Mouse (Mus musculus) kidney, adult 2 months (tissue): ENCODE results near the gene Sdhaf1. TPM values are rescaled to one million over a fixed set of nuclear protein-coding genes. Genes with fewer than 3 reads are reported as not detected.

Source experiments
- DNase-seq: peaks from one replicate; pipeline ENCODE4 v3.0.0; 2021
- H3K27ac ChIP-seq: fragments of 200-500 bp; 2 replicates; pipeline ENCODE4 v1.5.1; 2012; ENCODE audit warnings: low read depth, low read length, control low read depth, inconsistent platforms; ENCODE audit not compliant: insufficient read depth
- H3K27me3 ChIP-seq: fragments of 200-500 bp; replicated peaks from 2 replicates; pipeline ENCODE4 v1.6.1; 2012; ENCODE audit warnings: mild to moderate bottlenecking, moderate library complexity, low read length, inconsistent platforms; ENCODE audit not compliant: control insufficient read depth, insufficient read depth
- H3K36me3 ChIP-seq: fragments of 200-500 bp; 2 replicates; pipeline ENCODE4 v1.6.1; 2012; ENCODE audit warnings: mild to moderate bottlenecking, moderate library complexity, low read length, inconsistent platforms; ENCODE audit not compliant: control insufficient read depth, insufficient read depth
- H3K4me1 ChIP-seq: fragments of 200-500 bp; 2 replicates; pipeline ENCODE4 v1.6.1; 2011; ENCODE audit warnings: low read length; ENCODE audit not compliant: control insufficient read depth, insufficient read depth
- H3K4me3 ChIP-seq: fragments of 200-500 bp; 2 replicates; pipeline ENCODE4 v1.5.1; 2011; ENCODE audit warnings: mild to moderate bottlenecking, low read depth, low read length, control low read depth; ENCODE audit not compliant: insufficient read depth
- CTCF ChIP-seq: fragments of 200-500 bp; conservative IDR thresholded peaks from 2 replicates; pipeline ENCODE4 v1.5.1; 2011; ENCODE audit warnings: low read depth, mild to moderate bottlenecking, control low read depth, low read length, moderate library complexity, mixed read lengths; ENCODE audit not compliant: insufficient read depth, insufficient read length
- POLR2A ChIP-seq: fragments of 200-500 bp; IDR thresholded peaks from one replicate; pipeline ENCODE4 v1.6.1; 2011; ENCODE audit warnings: low read depth, low read length, control low read depth
- WGBS: fragments of 180-500 bp; shearing (Covaris S2); methylation state at CpG from one replicate; pipeline ENCODE4 v1.1.7; 2018; 5-methylcytosine and 5-hydroxymethylcytosine counted together
- polyA plus RNA-seq: library from polyadenylated mRNA; depleted of rRNA; stranded (reverse); fragments of >200 nt; gene quantifications from 2 replicates; pipeline ENCODE4 v1.2.3, GENCODE M21; 2012

Gene Sdhaf1
- polyA plus RNA-seq, 1 experiment, result 26.4 TPM

DNA sequence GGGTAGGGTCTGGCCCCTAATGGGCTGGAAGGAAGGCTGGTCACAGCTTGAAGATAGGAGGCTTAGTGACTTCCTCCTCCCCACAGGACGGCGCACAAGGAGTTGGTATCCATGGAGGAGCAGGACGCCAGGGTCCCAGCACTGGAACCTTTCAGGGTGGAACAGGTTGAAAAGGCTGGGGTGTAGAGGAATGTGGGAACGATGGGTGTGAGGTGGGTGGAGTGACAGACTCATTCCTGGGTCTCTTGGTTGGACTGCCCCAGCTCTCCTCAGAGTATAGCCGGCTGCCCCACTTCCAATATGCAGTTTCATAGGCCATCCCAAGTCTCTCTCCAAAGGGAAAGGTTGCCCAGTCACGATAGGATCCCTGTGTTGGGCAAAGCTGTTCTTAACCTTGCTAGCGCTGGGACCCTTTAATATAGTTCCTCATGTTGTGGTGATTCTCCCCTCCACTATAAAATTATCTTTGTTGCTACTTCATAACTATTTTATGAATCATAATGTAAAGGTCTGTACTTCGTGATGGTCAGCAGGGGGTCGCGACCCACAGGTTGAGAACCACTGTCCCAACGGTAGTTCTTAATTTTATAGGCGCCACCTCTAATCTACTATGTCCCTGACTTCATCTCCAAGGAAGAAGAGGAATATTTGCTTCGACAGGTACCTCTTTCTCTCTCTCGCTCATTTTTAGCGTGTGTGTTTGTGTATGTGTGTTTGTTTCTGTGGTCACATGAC lies 14.1 kb downstream of the Sdhaf1 start:
- peak; percentile 52 for DNase-seq
- WGBS, result 45% methylated on average over 15 of the region's 15 CpGs
- no peaks in the 10 kb centered on the region for H3K36me3 ChIP-seq
- no peaks in the 10 kb centered on the region for H3K27me3 ChIP-seq
- no peaks in the 10 kb centered on the region; the same call in 1 of the 2 replicates for H3K4me1 ChIP-seq
- peak overlapping the region; percentile 59 for H3K4me3 ChIP-seq
- peak overlapping the region; percentile 28; the same call in 1 of the 2 replicates for H3K27ac ChIP-seq
- TF ChIP-seq POLR2A (peak; percentile 46), CTCF (no peak)

DNA sequence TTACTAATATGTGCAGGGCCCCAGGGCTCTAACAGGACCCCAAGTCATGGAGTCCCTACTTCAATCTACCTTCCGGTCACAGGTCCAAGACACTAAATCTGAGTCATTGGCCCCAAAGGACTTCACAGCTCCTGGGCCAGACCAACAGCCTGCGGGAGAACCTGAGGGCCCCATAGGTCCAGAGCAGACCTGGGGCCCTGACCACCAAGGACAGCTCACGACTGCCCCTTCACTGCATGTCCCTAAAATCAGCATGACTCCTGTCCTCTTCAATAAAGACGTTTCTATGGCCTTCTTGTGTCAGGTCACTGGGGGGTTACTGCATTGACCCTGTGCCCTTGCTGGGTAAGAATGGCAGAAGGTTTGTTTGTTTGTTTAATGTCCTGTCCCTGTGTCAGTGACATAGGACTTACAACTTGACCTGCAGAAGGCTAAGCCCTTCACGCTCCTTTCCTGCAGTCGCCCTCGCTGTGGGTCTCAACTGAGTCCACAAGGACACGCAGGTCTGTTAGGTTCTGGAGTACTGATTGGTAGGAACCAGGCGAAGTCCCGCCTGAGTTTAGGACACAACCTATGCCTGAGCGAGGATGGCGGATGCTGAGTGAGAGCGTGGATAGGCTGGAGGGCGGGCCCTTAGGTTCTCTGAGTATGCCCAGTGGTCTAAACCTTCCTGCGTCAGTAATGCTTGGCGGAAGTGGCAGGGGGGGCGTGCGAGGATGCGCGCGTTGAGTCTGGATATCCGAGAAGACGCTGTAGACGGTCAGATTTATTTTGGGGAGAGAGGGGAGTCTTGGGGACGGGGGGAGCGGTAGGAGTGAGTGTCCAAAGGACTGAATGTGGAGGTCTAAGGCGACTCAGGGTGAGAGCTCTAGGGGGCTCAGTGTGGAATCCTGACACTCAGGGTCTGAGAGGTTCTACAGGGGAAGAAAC lies 15.4 kb downstream of the Sdhaf1 start, which contains the start of gene Alkbh6:
TSS of gene Alkbh6 (plus strand) at position 642 of the 930 bp plus-strand sequence.
- DNase-seq, result peak; percentile 98
- WGBS, result 4% methylated on average over 27 of the region's 27 CpGs
- no peaks in the 10 kb centered on the region for H3K27me3 ChIP-seq
- H3K27ac ChIP-seq, result peak within 1 kb of the TSS; percentile 91
- TF ChIP-seq CTCF, result no peak
- TF ChIP-seq POLR2A, result peak; percentile 97
- no peaks in the 10 kb centered on the region; the same call in 1 of the 2 replicates for H3K4me1 ChIP-seq
- H3K4me3 ChIP-seq, result peak within 1 kb of the TSS; percentile 59
- H3K36me3 ChIP-seq, result no peaks in the 10 kb centered on the region

DNA sequence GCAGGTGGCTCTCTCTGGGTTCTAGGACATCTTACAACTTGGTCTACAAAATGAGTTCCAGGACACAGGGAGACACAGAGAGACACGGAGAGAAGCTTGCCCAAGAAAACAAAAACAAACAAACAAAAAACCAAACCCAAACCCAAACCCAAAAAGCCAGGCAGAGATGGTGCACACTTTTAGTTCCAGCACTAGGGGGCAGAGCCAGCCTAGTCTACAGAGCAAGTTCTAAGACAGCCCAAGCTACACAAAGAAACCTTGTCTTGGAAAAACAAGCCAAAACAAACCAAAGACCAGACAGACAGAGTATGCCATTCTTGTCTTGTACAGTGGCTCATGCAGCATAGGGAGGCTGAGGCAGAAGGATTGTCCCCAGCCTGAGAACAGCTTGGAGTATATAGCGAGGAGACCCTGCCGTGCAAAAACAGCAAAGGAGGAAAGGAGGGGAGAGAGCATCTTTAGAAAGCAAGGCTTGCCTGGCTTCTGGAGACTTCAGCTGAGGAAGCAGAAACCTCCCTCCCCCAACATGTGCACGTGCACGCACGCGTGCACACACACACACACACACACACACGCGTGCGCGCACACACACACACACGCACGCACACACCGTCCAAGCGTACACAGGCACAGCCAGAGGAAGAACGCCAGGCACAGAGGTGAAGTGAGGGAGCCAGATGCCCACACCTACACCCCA lies 17.5 kb downstream of the Sdhaf1 start:
- no peaks in the 10 kb centered on the region; the same call in 1 of the 2 replicates for H3K4me1 ChIP-seq
- H3K4me3 ChIP-seq, result no peak overlapping the region
- TF ChIP-seq CTCF, result peak; percentile 63
- no peak for TF ChIP-seq POLR2A
- no peaks in the 10 kb centered on the region for H3K36me3 ChIP-seq
- DNase-seq, result no peak
- 86% methylated on average over 16 of the region's 16 CpGs for WGBS
- H3K27ac ChIP-seq, result no peak overlapping the region
- H3K27me3 ChIP-seq, result no peaks in the 10 kb centered on the region

DNA sequence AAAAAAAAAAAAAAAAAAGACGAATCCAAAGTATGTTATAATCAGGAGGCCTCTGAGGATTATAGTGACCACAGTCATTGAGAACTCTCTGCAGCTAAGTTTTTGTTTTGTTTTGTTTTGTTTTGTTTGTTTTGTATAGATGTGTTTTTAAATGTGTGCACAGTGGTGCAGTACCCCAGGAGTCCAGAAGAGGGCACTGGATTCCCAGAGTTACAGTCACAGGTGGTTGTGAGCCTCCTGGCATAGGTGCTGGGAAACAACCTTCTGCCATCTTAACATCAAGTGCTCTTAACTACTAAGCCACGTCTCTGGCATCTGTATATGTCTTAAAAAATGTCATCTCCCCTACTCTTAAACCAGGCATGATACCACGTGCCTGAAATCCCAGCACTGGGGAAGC lies 22.8 kb downstream of the Sdhaf1 start:
- TF ChIP-seq CTCF (peak; percentile 72), POLR2A (no peak)
- no peaks in the 10 kb centered on the region for H3K36me3 ChIP-seq
- H3K4me1 ChIP-seq, result no peaks in the 10 kb centered on the region
- no peak overlapping the region for H3K4me3 ChIP-seq
- 57% methylated on average over 3 of the region's 3 CpGs for WGBS
- H3K27ac ChIP-seq, result no peak overlapping the region
- H3K27me3 ChIP-seq, result no peaks in the 10 kb centered on the region
- no peak for DNase-seq

DNA sequence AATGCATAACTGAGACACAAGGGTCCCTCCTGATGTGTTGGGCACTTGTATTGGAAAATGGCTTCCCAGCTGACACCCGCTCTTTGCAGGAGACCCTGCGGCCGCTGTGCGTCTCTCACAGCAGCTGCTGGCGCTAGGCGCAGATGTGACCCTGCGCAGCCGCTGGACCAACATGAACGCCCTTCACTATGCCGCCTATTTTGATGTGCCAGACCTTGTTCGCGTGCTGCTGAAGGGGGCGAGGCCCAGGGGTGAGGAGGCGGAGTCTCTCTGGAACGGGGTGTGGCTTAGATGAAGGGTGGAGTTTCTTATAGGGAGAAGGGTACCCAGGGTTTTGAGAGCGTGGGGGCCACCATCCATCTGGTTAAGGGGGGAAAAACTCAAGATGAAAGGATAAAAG lies 26.4 kb downstream of the Sdhaf1 start:
- Histone ChIP-seq H3K4me1 (no peaks in the 10 kb centered on the region), H3K36me3 (no peaks in the 10 kb centered on the region), H3K4me3 (no peak overlapping the region), H3K27ac (no peak overlapping the region), H3K27me3 (no peaks in the 10 kb centered on the region)
- TF ChIP-seq CTCF, result no peak
- no peak for TF ChIP-seq POLR2A
- 87% methylated on average over 16 of the region's 16 CpGs for WGBS
- DNase-seq, result no peak

DNA sequence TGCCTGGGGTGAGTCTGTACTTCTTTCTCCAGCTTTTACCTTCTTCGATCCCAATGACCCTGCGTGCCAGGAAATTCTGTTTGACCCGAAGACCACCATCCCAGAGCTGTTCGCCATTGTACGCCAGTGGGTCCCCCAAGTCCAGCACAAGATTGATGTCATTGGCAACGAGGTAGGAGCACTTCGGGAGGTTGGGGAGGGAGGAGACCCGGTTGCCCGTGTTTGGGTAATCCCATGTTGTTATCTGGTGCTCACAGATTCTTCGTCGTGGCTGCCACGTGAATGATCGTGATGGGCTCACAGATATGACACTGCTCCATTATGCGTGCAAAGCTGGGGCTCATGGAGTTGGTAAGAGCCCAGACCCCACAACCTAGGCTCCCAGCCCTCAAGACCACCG lies 26.9 kb downstream of the Sdhaf1 start:
- WGBS, result 93% methylated on average over 15 of the region's 15 CpGs
- Histone ChIP-seq H3K4me3 (no peak overlapping the region), H3K27ac (no peak overlapping the region), H3K4me1 (no peaks in the 10 kb centered on the region), H3K36me3 (no peaks in the 10 kb centered on the region), H3K27me3 (no peaks in the 10 kb centered on the region)
- DNase-seq, result no peak
- TF ChIP-seq POLR2A, result no peak
- TF ChIP-seq CTCF, result no peak
